Mouse (Mus musculus) heart, postnatal 0 days (tissue): ENCODE results near the gene Ttc28. TPM values are rescaled to one million over a fixed set of nuclear protein-coding genes. Genes with fewer than 3 reads are reported as not detected.

Experiments
- ATAC-seq: fragments of 200-750 bp; cut with Nextera tagmentation; 2 replicates; pipeline ENCODE4 v1.8.0; 2017; ENCODE audit warnings: low read depth, moderate number of reproducible peaks, moderate library complexity; ENCODE audit not compliant: insufficient read depth
- DNase-seq: peaks from one replicate; pipeline ENCODE4 v3.0.0-alpha.2; 2016; ENCODE audit warnings: low spot score
- H3K27ac ChIP-seq: fragments of 300-500 bp; sonication (generic); 2 replicates; pipeline ENCODE4 v1.5.1; 2014; ENCODE audit warnings: low read depth, mild to moderate bottlenecking
- H3K27me3 ChIP-seq: fragments of 300-500 bp; sonication (generic); 2 replicates; pipeline ENCODE4 v1.6.1; 2014; ENCODE audit warnings: low read length, mixed read lengths; ENCODE audit not compliant: control insufficient read depth, insufficient read depth
- H3K36me3 ChIP-seq: fragments of 300-500 bp; sonication (generic); replicated peaks from 2 replicates; pipeline ENCODE4 v1.6.1; 2014; ENCODE audit warnings: low read length, mixed read lengths; ENCODE audit not compliant: control insufficient read depth, insufficient read depth
- H3K4me1 ChIP-seq: fragments of 300-500 bp; sonication (generic); 2 replicates; pipeline ENCODE4 v1.6.1; 2014; ENCODE audit warnings: antibody characterized with exemption; ENCODE audit not compliant: control insufficient read depth, insufficient read depth
- H3K4me2 ChIP-seq: fragments of 300-500 bp; sonication (generic); 2 replicates; pipeline ENCODE4 v1.6.1; 2014; ENCODE audit warnings: low read depth, mild to moderate bottlenecking, low read length, moderate library complexity
- H3K4me3 ChIP-seq: fragments of 300-500 bp; sonication (generic); 2 replicates; pipeline ENCODE4 v1.5.1; 2014; ENCODE audit warnings: low read depth, low read length
- H3K9ac ChIP-seq: fragments of 300-500 bp; sonication (generic); replicated peaks from 2 replicates; pipeline ENCODE4 v1.6.1; 2014; ENCODE audit warnings: low read depth, low read length, mixed read lengths
- H3K9me3 ChIP-seq: fragments of 300-500 bp; sonication (generic); replicated peaks from 2 replicates; pipeline ENCODE4 v1.6.1; 2016; ENCODE audit warnings: low read length; ENCODE audit not compliant: control insufficient read depth
- CTCF ChIP-seq: IDR thresholded peaks from 2 replicates; pipeline ENCODE4 v1.5.1; 2016; ENCODE audit warnings: antibody characterized with exemption, control low read depth, low read depth
- EP300 ChIP-seq: IDR thresholded peaks from 2 replicates; pipeline ENCODE4 v1.6.1; 2016; ENCODE audit warnings: antibody characterized with exemption, low read depth
- WGBS: fragments of 180-500 bp; shearing (Covaris S2); extraction: QIAGEN DNeasy Blood & Tissue Kit; methylation state at CpG from one replicate; pipeline ENCODE4 v1.1.7; 2014; 5-methylcytosine and 5-hydroxymethylcytosine counted together
- polyA plus RNA-seq: library from polyadenylated mRNA; unstranded; fragments of >200 nt; fragmentation: Nextera tagmentation; extraction: Ambion mirVana; gene quantifications from 2 replicates; pipeline ENCODE4 v1.2.1, GENCODE M21; 2015
- total RNA-seq: library from RNA; depleted of rRNA; stranded (reverse); fragments of >200 nt; gene quantifications from 2 replicates; pipeline ENCODE4 v1.2.3, GENCODE M21; 2014; ENCODE audit warnings: low replicate concordance

Gene Ttc28
- total and polyA plus RNA-seq, 2 experiments from 2014 or later: 4.6 to 14.2 TPM

DNA sequence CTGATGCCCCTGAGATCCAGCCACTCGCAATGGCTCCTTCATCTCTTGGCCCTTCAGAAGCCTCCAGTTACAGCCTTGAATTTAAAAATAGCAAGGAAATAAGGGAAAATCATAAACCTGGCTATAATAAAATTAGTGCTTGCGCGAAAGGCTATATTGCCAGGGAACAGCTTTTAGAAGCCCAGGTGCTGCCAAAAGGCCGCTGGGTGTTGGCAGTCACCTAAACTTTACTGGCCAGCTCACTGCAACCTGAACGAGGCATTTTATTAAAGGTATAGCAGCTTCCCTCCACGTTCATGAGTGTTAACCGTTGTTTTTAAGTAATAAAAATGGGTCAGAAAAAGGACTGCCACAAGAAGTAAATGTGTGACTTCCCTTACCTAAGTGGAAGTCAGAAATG is 240.7 kb downstream of the Ttc28 start:
- TF ChIP-seq EP300 (no peak), CTCF (no peak)
- no peaks in the 10 kb centered on the region for H3K36me3 ChIP-seq
- H3K9ac ChIP-seq: no peak overlapping the region
- ATAC-seq (no peak), DNase-seq (no peak)
- peaks cover 14% of the 10 kb centered on the region; the same call in 1 of the 2 replicates for H3K27me3 ChIP-seq
- 73% methylated on average over 7 of the region's 7 CpGs for WGBS
- H3K27ac ChIP-seq: no peak overlapping the region
- no peak overlapping the region for H3K4me2 ChIP-seq
- no peak overlapping the region for H3K4me3 ChIP-seq
- no peaks in the 10 kb centered on the region for H3K9me3 ChIP-seq
- peaks cover 21% of the 10 kb centered on the region for H3K4me1 ChIP-seq

DNA sequence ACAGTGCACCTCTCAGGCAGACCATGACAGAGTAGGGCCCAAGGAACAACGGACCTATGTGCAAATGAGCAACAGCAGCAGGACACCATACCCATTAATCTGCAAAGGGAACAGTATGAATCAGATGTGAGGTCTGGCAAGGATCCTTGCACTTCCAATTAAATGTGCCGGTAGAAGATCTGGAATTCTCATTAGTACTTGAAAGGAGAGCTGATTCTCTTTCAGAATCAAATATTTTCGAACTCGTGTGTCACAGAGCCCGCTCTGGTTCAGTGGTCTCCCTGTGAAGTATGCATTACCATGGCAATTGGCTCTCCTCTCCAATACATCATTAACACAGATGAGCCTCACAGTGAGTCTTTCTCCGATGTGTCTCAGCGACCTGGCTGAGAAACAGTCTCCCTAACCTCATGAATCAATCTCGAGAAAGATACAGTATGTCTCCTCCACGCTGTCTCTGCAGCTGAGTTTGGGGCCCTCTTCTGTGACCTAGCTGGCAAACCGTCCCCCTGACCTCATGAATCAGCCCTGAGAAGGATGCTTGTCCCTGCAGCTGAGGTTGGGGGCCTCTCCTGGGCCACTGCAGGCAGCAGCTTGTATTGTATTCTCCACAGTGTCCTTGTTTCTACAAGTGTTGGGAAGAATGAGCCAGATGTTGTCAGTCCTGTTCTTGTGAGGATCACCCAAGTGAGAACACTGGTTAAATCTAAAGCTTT is 241.3 kb downstream of the Ttc28 start:
- Histone ChIP-seq H3K4me2 (no peak overlapping the region), H3K27me3 (peaks cover 14% of the 10 kb centered on the region; the same call in 1 of the 2 replicates), H3K27ac (no peak overlapping the region), H3K36me3 (no peaks in the 10 kb centered on the region), H3K4me1 (peaks cover 21% of the 10 kb centered on the region), H3K9ac (no peak overlapping the region), H3K9me3 (no peaks in the 10 kb centered on the region), H3K4me3 (no peak overlapping the region)
- no peak for ATAC-seq
- no peak for DNase-seq
- TF ChIP-seq EP300 (no peak), CTCF (no peak)
- WGBS: 76% methylated on average over 10 of the region's 10 CpGs

DNA sequence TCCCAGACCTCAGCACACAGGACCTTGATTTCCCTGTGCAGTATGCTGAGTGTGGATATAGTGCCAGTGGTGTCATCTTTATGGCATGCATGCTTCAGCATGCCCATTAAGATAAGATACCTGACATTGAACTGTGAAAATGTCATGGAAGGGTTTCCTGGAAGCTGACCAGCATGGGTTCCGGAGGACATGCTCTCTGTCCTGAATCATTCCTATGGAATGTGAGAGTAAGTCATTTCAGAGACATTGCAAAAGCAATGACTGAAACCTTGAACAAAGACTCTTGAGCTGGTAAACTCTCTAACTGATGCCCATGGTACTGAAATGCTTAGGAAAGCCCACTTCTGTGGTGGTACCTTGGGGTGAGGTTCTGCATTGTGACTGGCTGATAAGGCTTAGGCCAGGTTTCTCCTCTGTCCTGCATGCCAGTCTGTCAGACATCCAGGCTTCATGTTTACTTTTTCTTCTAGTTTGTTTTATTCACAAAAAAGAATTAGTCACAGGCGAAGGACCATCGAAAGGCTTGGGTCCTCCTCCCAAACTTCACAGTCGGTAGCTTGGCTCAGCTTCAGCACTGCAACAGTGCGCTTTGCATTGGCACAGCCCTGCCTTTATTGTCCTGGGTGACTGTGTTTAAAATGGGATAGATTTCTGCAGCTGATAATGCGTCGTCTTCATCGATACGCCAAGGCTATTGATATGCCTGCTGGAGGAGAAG is 242.9 kb downstream of the Ttc28 start:
- H3K9ac ChIP-seq: no peak overlapping the region
- 72% methylated on average over 9 of the region's 9 CpGs for WGBS
- H3K4me3 ChIP-seq: no peak overlapping the region
- ATAC-seq (no peak), DNase-seq (no peak)
- H3K27ac ChIP-seq: no peak overlapping the region
- peaks cover 9% of the 10 kb centered on the region; the same call in 1 of the 2 replicates for H3K27me3 ChIP-seq
- H3K4me2 ChIP-seq: no peak overlapping the region
- H3K4me1 ChIP-seq: peaks cover 21% of the 10 kb centered on the region
- no peaks in the 10 kb centered on the region for H3K36me3 ChIP-seq
- TF ChIP-seq EP300: no peak
- TF ChIP-seq CTCF: no peak
- no peaks in the 10 kb centered on the region for H3K9me3 ChIP-seq

DNA sequence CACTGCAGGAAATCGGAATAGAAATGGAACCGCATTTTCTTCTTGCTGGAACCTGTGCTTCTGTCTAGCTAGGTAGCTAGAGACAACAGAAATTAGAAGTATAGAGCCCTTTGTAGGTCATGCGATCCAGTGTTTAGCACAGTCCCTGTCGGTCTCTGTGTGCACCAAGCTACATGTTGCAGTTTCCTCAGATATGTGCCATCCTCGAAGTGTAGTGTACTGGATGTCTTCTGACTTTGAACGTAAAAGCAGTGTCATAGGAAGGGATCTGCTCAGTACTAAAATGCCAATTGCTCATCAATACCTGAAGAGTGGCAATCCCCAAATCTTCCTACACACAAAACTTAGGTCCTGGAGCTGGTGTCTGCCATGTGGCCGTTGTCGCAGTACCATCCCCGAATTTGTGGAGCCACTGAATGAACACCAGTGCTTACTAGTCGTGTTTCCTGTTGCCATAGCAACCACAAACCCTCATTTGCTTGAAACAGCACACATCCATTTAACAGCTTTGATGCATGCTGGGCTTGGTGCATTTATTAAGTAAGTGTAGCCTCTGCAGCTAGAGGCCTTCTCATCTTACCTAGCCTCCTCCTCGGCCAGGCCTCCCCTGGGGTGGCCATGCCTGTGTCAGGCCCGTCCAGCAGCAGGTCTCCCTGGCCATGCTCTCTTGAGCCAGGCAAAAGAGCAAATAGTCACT is 243.6 kb downstream of the Ttc28 start:
- Histone ChIP-seq H3K27me3 (peaks cover 8% of the 10 kb centered on the region; the same call in 1 of the 2 replicates), H3K4me3 (no peak overlapping the region), H3K27ac (no peak overlapping the region), H3K9me3 (no peaks in the 10 kb centered on the region), H3K4me1 (peaks cover 21% of the 10 kb centered on the region), H3K36me3 (no peaks in the 10 kb centered on the region), H3K9ac (no peak overlapping the region), H3K4me2 (no peak overlapping the region)
- TF ChIP-seq EP300 (no peak), CTCF (no peak)
- 75% methylated on average over 12 of the region's 12 CpGs for WGBS
- no peak for ATAC-seq
- no peak for DNase-seq

DNA sequence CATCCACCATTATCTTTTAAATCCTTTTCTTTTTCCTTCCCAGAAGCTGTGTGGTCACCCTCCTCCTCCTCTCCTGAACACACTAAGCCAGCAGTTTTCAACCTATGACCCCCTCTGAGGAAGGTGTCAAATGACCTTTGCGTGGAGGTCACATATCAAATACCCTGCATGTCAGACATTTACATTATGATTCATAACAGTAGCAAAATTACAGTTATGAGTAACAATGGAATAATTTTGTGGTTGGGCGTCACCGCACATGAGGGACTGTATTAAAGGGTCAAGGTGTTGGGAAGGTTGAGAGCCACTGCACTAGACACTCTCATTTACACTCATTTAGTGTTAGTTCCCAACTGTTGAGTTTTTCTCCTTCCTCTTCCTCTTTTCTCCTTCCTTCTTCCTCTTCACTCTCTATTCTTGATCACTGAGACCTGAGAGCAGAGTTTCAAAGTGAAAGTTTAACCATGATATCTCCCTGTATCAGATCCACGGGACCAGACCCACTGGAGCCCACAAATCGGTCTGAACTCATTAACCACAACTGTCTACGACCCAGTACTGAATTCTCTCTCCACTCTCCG is 245.1 kb downstream of the Ttc28 start:
- TF ChIP-seq EP300: no peak
- TF ChIP-seq CTCF: no peak
- no peak overlapping the region for H3K4me3 ChIP-seq
- H3K36me3 ChIP-seq: no peaks in the 10 kb centered on the region
- H3K9me3 ChIP-seq: no peaks in the 10 kb centered on the region
- H3K9ac ChIP-seq: no peak overlapping the region
- peaks cover 17% of the 10 kb centered on the region for H3K4me1 ChIP-seq
- H3K27ac ChIP-seq: no peak overlapping the region
- H3K4me2 ChIP-seq: no peak overlapping the region
- DNase-seq: no peak
- no peak for ATAC-seq
- H3K27me3 ChIP-seq: 0 out of 2 replicates have a peak, but pooled peaks cover 6% of the 10 kb centered on the region
- 89% methylated on average over 7 of the region's 7 CpGs for WGBS
